ENCODE assay signal across 17 mouse cellular contexts in genomic region chr5:148412504-148412903, GRCm38 (mm10).
"Had no signal": no experiment of that assay in that cellular context is flagged by ENCODE, and none has a peak within 500 bp of the region (broad histone marks: within the 10 kb centered on the region; RNA-seq: fewer than 3 reads in every experiment).

No protein-coding gene starts in this region.

- H3K4me1 ChIP-seq: neural tube, embryonic 12.5 days; neural tube, embryonic 13.5 days; neural tube, embryonic 15.5 days; stomach, embryonic 15.5 days had no signal

- H3K4me3 ChIP-seq: neural tube, embryonic 12.5 days; neural tube, embryonic 13.5 days; neural tube, embryonic 15.5 days; stomach, embryonic 15.5 days had no signal

- H3K27ac ChIP-seq: neural tube, embryonic 12.5 days; neural tube, embryonic 13.5 days; neural tube, embryonic 15.5 days; stomach, embryonic 15.5 days; stomach, postnatal 0 days had no signal

- DNase-seq: retina, postnatal 1 day; right cerebral cortex, adult 18-20 months; right cerebral cortex, postnatal 14 days; right cerebral cortex, postnatal 25 days; right cerebral cortex, postnatal 4 days; spleen, adult 18-20 months; thymus, adult 18-20 months; thymus, adult 2 months; thymus, postnatal 14 days; thymus, postnatal 25 days; thymus, postnatal 36 days; thymus, postnatal 4 days had no signal

- H3K36me3 ChIP-seq: neural tube, embryonic 12.5 days; neural tube, embryonic 13.5 days; neural tube, embryonic 15.5 days; stomach, embryonic 15.5 days had no signal

- H3K27me3 ChIP-seq: neural tube, embryonic 12.5 days; neural tube, embryonic 13.5 days; neural tube, embryonic 15.5 days; stomach, embryonic 15.5 days had no signal
